Mouse (Mus musculus): ENCODE data around the gene Sytl5. TPM values are rescaled to one million over a fixed set of nuclear protein-coding genes. Genes with fewer than 3 reads are reported as not detected.

The Sytl5 gene
- polyA plus RNA-seq, 1 experiment from 2014 or later, result 0.21 TPM

Other genes with a start within 250 kb of the Sytl5 start
- gene Dynlt3, start 222.6 kb upstream of the Sytl5 start, polyA plus RNA-seq (2015; fragmentation: Nextera tagmentation; extraction: Ambion mirVana), result 37.0 and 39.2 TPM in 2 replicates
- not detected in 2 replicates for gene Hypm, start 38.7 kb upstream of the Sytl5 start, polyA plus RNA-seq (2015; fragmentation: Nextera tagmentation; extraction: Ambion mirVana)
- gene H2al3, start 35.9 kb upstream of the Sytl5 start, polyA plus RNA-seq (2015; fragmentation: Nextera tagmentation; extraction: Ambion mirVana), result not detected in 2 replicates
- gene Srpx, start 232.1 kb downstream of the Sytl5 start, polyA plus RNA-seq (2015; fragmentation: Nextera tagmentation; extraction: Ambion mirVana), result 6.4 and 7.5 TPM in 2 replicates